Mouse (Mus musculus): ENCODE data around the gene Polr2h. TPM values are rescaled to one million over a fixed set of nuclear protein-coding genes. Genes with fewer than 3 reads are reported as not detected.

Polr2h gene
- polyA plus RNA-seq, 1 experiment from 2014 or later, result 88.0 TPM

- WGBS, result 74% methylated on average over 4 of the region's 4 CpGs
- no peaks in the 10 kb centered on the region for H3K36me3 ChIP-seq (ENCODE audit: control insufficient read depth, insufficient read depth, low read length)
- no peaks in the 10 kb centered on the region for H3K27me3 ChIP-seq (ENCODE audit: control insufficient read depth, insufficient read depth, low read depth, low read length)
- no peak overlapping the region for H3K27ac ChIP-seq (ENCODE audit: low read length)
- peaks cover 7% of the 10 kb centered on the region for H3K4me1 ChIP-seq (ENCODE audit: control insufficient read depth, insufficient read depth, low read length)
- H3K4me3 ChIP-seq (ENCODE audit: low read depth, low read length), result no peak overlapping the region
- H3K9ac ChIP-seq (ENCODE audit: low read depth, low read length), result no peak overlapping the region
- ATAC-seq, result no peak
- no peaks in the 10 kb centered on the region for H3K9me3 ChIP-seq (replicated peaks; ENCODE audit: control insufficient read depth, low read length, poor library complexity, severe bottlenecking)
- H3K4me2 ChIP-seq (ENCODE audit: low read length), result no peak overlapping the region
These were observed 5.8 kb downstream of the Polr2h start for GRCm38 (mm10) chr16:20723247-20723646.

GRCm38 (mm10) chr16:20724338-20724748, 6.9 kb downstream of the Polr2h start:
- Histone ChIP-seq H3K36me3 (ENCODE audit: control insufficient read depth, insufficient read depth, low read length) (no peaks in the 10 kb centered on the region), H3K9ac (ENCODE audit: low read depth, low read length) (no peak overlapping the region), H3K4me2 (ENCODE audit: low read length) (no peak overlapping the region), H3K27me3 (ENCODE audit: control insufficient read depth, insufficient read depth, low read depth, low read length) (no peaks in the 10 kb centered on the region), H3K9me3 (replicated peaks; ENCODE audit: control insufficient read depth, low read length, poor library complexity, severe bottlenecking) (no peaks in the 10 kb centered on the region), H3K4me1 (ENCODE audit: control insufficient read depth, insufficient read depth, low read length) (no peaks in the 10 kb centered on the region), H3K27ac (ENCODE audit: low read length) (no peak overlapping the region), H3K4me3 (ENCODE audit: low read depth, low read length) (no peak overlapping the region)
- ATAC-seq, result peak; percentile 63; the same call in 1 of the 2 replicates
- WGBS, result 33% methylated on average over 5 of the region's 5 CpGs

- 79% methylated on average over 7 of the region's 7 CpGs for WGBS
- no peak for ATAC-seq
- Histone ChIP-seq H3K36me3 (ENCODE audit: control insufficient read depth, insufficient read depth, low read length) (no peaks in the 10 kb centered on the region), H3K4me2 (ENCODE audit: low read length) (no peak overlapping the region), H3K9me3 (replicated peaks; ENCODE audit: control insufficient read depth, low read length, poor library complexity, severe bottlenecking) (no peaks in the 10 kb centered on the region), H3K4me3 (ENCODE audit: low read depth, low read length) (no peak overlapping the region), H3K27me3 (ENCODE audit: control insufficient read depth, insufficient read depth, low read depth, low read length) (no peaks in the 10 kb centered on the region), H3K9ac (ENCODE audit: low read depth, low read length) (no peak overlapping the region), H3K4me1 (ENCODE audit: control insufficient read depth, insufficient read depth, low read length) (no peaks in the 10 kb centered on the region), H3K27ac (ENCODE audit: low read length) (no peak overlapping the region)
These were observed 7.9 kb downstream of the Polr2h start for GRCm38 (mm10) chr16:20725321-20725720.

GRCm38 (mm10) chr16:20725750-20726149, 8.3 kb downstream of the Polr2h start:
- 78% methylated on average over 4 of the region's 4 CpGs for WGBS
- Histone ChIP-seq H3K27me3 (ENCODE audit: control insufficient read depth, insufficient read depth, low read depth, low read length) (no peaks in the 10 kb centered on the region), H3K27ac (ENCODE audit: low read length) (no peak overlapping the region), H3K36me3 (ENCODE audit: control insufficient read depth, insufficient read depth, low read length) (no peaks in the 10 kb centered on the region), H3K4me3 (ENCODE audit: low read depth, low read length) (no peak overlapping the region), H3K9me3 (replicated peaks; ENCODE audit: control insufficient read depth, low read length, poor library complexity, severe bottlenecking) (no peaks in the 10 kb centered on the region), H3K4me2 (ENCODE audit: low read length) (no peak overlapping the region), H3K4me1 (ENCODE audit: control insufficient read depth, insufficient read depth, low read length) (no peaks in the 10 kb centered on the region), H3K9ac (ENCODE audit: low read depth, low read length) (no peak overlapping the region)
- ATAC-seq, result no peak

- Histone ChIP-seq H3K9ac (ENCODE audit: low read depth, low read length) (no peak overlapping the region), H3K4me2 (ENCODE audit: low read length) (no peak overlapping the region), H3K4me1 (ENCODE audit: control insufficient read depth, insufficient read depth, low read length) (no peaks in the 10 kb centered on the region), H3K27ac (ENCODE audit: low read length) (no peak overlapping the region), H3K4me3 (ENCODE audit: low read depth, low read length) (no peak overlapping the region), H3K36me3 (ENCODE audit: control insufficient read depth, insufficient read depth, low read length) (no peaks in the 10 kb centered on the region), H3K9me3 (replicated peaks; ENCODE audit: control insufficient read depth, low read length, poor library complexity, severe bottlenecking) (no peaks in the 10 kb centered on the region), H3K27me3 (ENCODE audit: control insufficient read depth, insufficient read depth, low read depth, low read length) (no peaks in the 10 kb centered on the region)
- no peak for ATAC-seq
- WGBS, result 56% methylated on average over 1 of the region's 1 CpGs
These were observed 8.9 kb downstream of the Polr2h start for GRCm38 (mm10) chr16:20726384-20726783.

GRCm38 (mm10) chr16:20730293-20730711, 12.8 kb downstream of the Polr2h start:
- Histone ChIP-seq H3K4me3 (ENCODE audit: low read depth, low read length) (no peak overlapping the region), H3K36me3 (ENCODE audit: control insufficient read depth, insufficient read depth, low read length) (no peaks in the 10 kb centered on the region), H3K27ac (ENCODE audit: low read length) (no peak overlapping the region), H3K9me3 (replicated peaks; ENCODE audit: control insufficient read depth, low read length, poor library complexity, severe bottlenecking) (no peaks in the 10 kb centered on the region), H3K4me2 (ENCODE audit: low read length) (no peak overlapping the region), H3K27me3 (ENCODE audit: control insufficient read depth, insufficient read depth, low read depth, low read length) (peaks cover 11% of the 10 kb centered on the region), H3K4me1 (ENCODE audit: control insufficient read depth, insufficient read depth, low read length) (peaks cover 14% of the 10 kb centered on the region), H3K9ac (ENCODE audit: low read depth, low read length) (no peak overlapping the region)
- no peak for ATAC-seq
- WGBS, result 39% methylated on average over 5 of the region's 5 CpGs

GRCm38 (mm10) chr16:20731688-20732087, 14.2 kb downstream of the Polr2h start:
- Histone ChIP-seq H3K27me3 (ENCODE audit: control insufficient read depth, insufficient read depth, low read depth, low read length) (peaks cover 13% of the 10 kb centered on the region), H3K36me3 (ENCODE audit: control insufficient read depth, insufficient read depth, low read length) (no peaks in the 10 kb centered on the region), H3K9ac (ENCODE audit: low read depth, low read length) (no peak overlapping the region), H3K4me3 (ENCODE audit: low read depth, low read length) (no peak overlapping the region), H3K4me2 (ENCODE audit: low read length) (no peak overlapping the region), H3K9me3 (replicated peaks; ENCODE audit: control insufficient read depth, low read length, poor library complexity, severe bottlenecking) (no peaks in the 10 kb centered on the region), H3K4me1 (ENCODE audit: control insufficient read depth, insufficient read depth, low read length) (peaks cover 14% of the 10 kb centered on the region), H3K27ac (ENCODE audit: low read length) (no peak overlapping the region)
- ATAC-seq, result no peak
- WGBS, result 71% methylated on average over 5 of the region's 5 CpGs

GRCm38 (mm10) chr16:20732251-20732924, 14.9 kb downstream of the Polr2h start:
- Histone ChIP-seq H3K9ac (ENCODE audit: low read depth, low read length) (peak overlapping the region; percentile 92), H3K27ac (ENCODE audit: low read length) (peak overlapping the region; percentile 73), H3K36me3 (ENCODE audit: control insufficient read depth, insufficient read depth, low read length) (0 out of 2 replicates have a peak, but pooled peaks cover 3% of the 10 kb centered on the region), H3K9me3 (replicated peaks; ENCODE audit: control insufficient read depth, low read length, poor library complexity, severe bottlenecking) (no peaks in the 10 kb centered on the region), H3K4me2 (ENCODE audit: low read length) (peak overlapping the region; percentile 95), H3K4me1 (ENCODE audit: control insufficient read depth, insufficient read depth, low read length) (peaks cover 14% of the 10 kb centered on the region), H3K4me3 (ENCODE audit: low read depth, low read length) (peak overlapping the region; percentile 86), H3K27me3 (ENCODE audit: control insufficient read depth, insufficient read depth, low read depth, low read length) (peaks cover 13% of the 10 kb centered on the region)
- ATAC-seq, result peak; percentile 59
- 0% methylated on average over 27 of the region's 30 CpGs for WGBS

GRCm38 (mm10) chr16:20732925-20733730, 15.7 kb downstream of the Polr2h start, which contains the start of gene Chrd:
Chrd (plus strand) TSS chr16:20733127.
- WGBS, result under 1% methylated on average over 58 of the region's 70 CpGs
- peaks cover 13% of the 10 kb centered on the region for H3K27me3 ChIP-seq (ENCODE audit: control insufficient read depth, insufficient read depth, low read depth, low read length)
- H3K4me1 ChIP-seq (ENCODE audit: control insufficient read depth, insufficient read depth, low read length), result peaks cover 14% of the 10 kb centered on the region
- 0 out of 2 replicates have a peak, but pooled peaks cover 3% of the 10 kb centered on the region for H3K36me3 ChIP-seq (ENCODE audit: control insufficient read depth, insufficient read depth, low read length)
- H3K9me3 ChIP-seq (replicated peaks; ENCODE audit: control insufficient read depth, low read length, poor library complexity, severe bottlenecking), result no peaks in the 10 kb centered on the region
- H3K4me3 ChIP-seq (ENCODE audit: low read depth, low read length), result peak within 1 kb of the TSS; percentile 86
- H3K9ac ChIP-seq (ENCODE audit: low read depth, low read length), result peak within 1 kb of the TSS; percentile 92
- peak; percentile 71 for ATAC-seq
- peak within 1 kb of the TSS; percentile 95 for H3K4me2 ChIP-seq (ENCODE audit: low read length)
- H3K27ac ChIP-seq (ENCODE audit: low read length), result peak within 1 kb of the TSS; percentile 73
